Mouse (Mus musculus) stomach, embryonic 14.5 days (tissue): ENCODE measurements around the gene Rab27a. TPM values are rescaled to one million over a fixed set of nuclear protein-coding genes. Genes with fewer than 3 reads are reported as not detected.

ENCODE experiments used
- ATAC-seq: fragments of 200-750 bp; cut with Nextera tagmentation; 2 replicates; pipeline ENCODE4 v1.8.0; 2017; ENCODE audit warnings: low read depth, moderate TSS enrichment; ENCODE audit not compliant: insufficient number of reproducible peaks, insufficient read depth, low FRiP score
- H3K27ac ChIP-seq: fragments of 300-500 bp; sonication (generic); 2 replicates; pipeline ENCODE4 v1.5.1; 2014; ENCODE audit warnings: mild to moderate bottlenecking, low read length, moderate library complexity, mixed read lengths
- H3K27me3 ChIP-seq: fragments of 300-500 bp; sonication (generic); 2 replicates; pipeline ENCODE4 v1.6.1; 2014; ENCODE audit warnings: low read length, control low read depth, mixed read lengths; ENCODE audit not compliant: control insufficient read depth, insufficient read depth
- H3K36me3 ChIP-seq: fragments of 300-500 bp; sonication (generic); 2 replicates; pipeline ENCODE4 v1.6.1; 2014; ENCODE audit warnings: mild to moderate bottlenecking, control low read depth, low read length, moderate library complexity, mixed read lengths; ENCODE audit not compliant: control insufficient read depth, insufficient read depth
- H3K4me1 ChIP-seq: fragments of 300-500 bp; sonication (generic); 2 replicates; pipeline ENCODE4 v1.6.1; 2014; ENCODE audit warnings: low read length, control low read depth, mixed read lengths; ENCODE audit not compliant: control insufficient read depth, insufficient read depth
- H3K4me2 ChIP-seq: fragments of 300-500 bp; sonication (generic); replicated peaks from 2 replicates; pipeline ENCODE4 v1.6.1; 2014; ENCODE audit warnings: low read depth, low read length, control low read depth
- H3K4me3 ChIP-seq: fragments of 300-500 bp; sonication (generic); 2 replicates; pipeline ENCODE4 v1.5.1; 2014; ENCODE audit warnings: low read depth, low read length, control low read depth
- H3K9ac ChIP-seq: fragments of 300-500 bp; sonication (generic); replicated peaks from 2 replicates; pipeline ENCODE4 v1.6.1; 2014; ENCODE audit warnings: low read depth, mild to moderate bottlenecking, control low read depth, low read length, moderate library complexity, mixed read lengths
- H3K9me3 ChIP-seq: fragments of 300-500 bp; sonication (generic); 2 replicates; pipeline ENCODE4 v1.6.1; 2016; ENCODE audit warnings: low read depth, low read length, control low read depth; ENCODE audit not compliant: control insufficient read depth
- WGBS: fragments of 180-500 bp; shearing (Covaris S2); extraction: QIAGEN DNeasy Blood & Tissue Kit; methylation state at CpG from one replicate; pipeline ENCODE4 v1.1.7; 2014; 5-methylcytosine and 5-hydroxymethylcytosine counted together
- polyA plus RNA-seq: library from polyadenylated mRNA; unstranded; fragments of >200 nt; fragmentation: Nextera tagmentation; extraction: Ambion mirVana; gene quantifications from 2 replicates; pipeline ENCODE4 v1.2.1, GENCODE M21; 2014

Gene Rab27a
- polyA plus RNA-seq = 5.0 and 5.4 TPM in 2 replicates

- Histone ChIP-seq H3K4me1 (peaks cover 18% of the 10 kb centered on the region; the same call in 1 of the 2 replicates), H3K9me3 (no peaks in the 10 kb centered on the region), H3K27ac (peak within 1 kb of the TSS; percentile 44; the same call in 1 of the 2 replicates), H3K4me2 (peak within 1 kb of the TSS; percentile 89), H3K4me3 (peak within 1 kb of the TSS; percentile 47), H3K36me3 (no peaks in the 10 kb centered on the region), H3K27me3 (no peaks in the 10 kb centered on the region), H3K9ac (peak within 1 kb of the TSS; percentile 36; the same call in 1 of the 2 replicates)
- peak; percentile 67 for ATAC-seq
- WGBS = under 1% methylated on average over 41 of the region's 41 CpGs
Observed at GRCm38 (mm10) chr9:73044146-73045079, at the start of gene Rab27a. Gene Rab27a, plus strand, starts transcription at chr9:73044854.

DNA sequence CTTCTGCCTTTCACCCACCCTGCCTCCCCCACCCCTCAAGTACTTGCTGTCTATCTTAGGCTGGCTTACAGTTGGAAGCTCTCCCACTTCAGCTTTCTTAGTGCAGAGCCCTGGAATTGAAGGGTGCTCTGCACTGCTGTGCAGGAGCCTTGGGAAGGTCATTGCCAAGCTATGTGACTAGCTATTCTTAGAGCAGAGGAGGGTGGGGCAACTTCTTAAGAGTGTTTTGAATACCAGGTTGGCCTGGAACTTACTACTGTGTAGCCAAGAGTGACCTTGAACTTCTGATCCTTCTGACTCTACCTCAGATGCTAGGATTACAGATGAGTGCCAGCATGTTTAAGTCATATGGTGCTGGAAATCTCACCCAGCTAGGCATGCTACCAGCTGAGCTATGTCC, 48.5 kb upstream of the Rab27a start:
- Histone ChIP-seq H3K4me3 (no peak overlapping the region), H3K27ac (no peak overlapping the region), H3K4me1 (no peaks in the 10 kb centered on the region), H3K4me2 (no peak overlapping the region), H3K36me3 (no peaks in the 10 kb centered on the region), H3K9me3 (no peaks in the 10 kb centered on the region), H3K9ac (no peak overlapping the region), H3K27me3 (no peaks in the 10 kb centered on the region)
- no peak for ATAC-seq

DNA sequence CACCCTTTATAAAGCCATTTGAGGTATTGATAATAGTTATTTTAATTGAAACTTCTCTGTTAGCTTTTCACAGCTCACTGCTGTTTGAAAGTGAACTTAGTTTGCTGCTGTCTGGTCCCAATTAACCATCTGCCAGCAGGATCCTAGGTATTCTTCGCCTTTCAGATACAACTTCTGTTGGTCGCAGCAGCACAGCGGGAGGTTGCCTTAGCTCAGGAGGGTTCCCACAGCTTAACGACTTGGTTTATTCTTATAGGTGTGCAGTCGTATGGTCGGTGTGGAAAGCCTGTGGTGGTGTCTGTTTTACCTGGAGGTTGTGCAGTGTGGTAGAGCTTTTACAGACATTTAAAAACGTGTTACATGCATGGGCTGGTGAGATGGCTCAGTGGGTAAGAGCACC, 47.8 kb upstream of the Rab27a start:
- Histone ChIP-seq H3K36me3 (no peaks in the 10 kb centered on the region), H3K9ac (no peak overlapping the region), H3K9me3 (no peaks in the 10 kb centered on the region), H3K27me3 (no peaks in the 10 kb centered on the region), H3K27ac (no peak overlapping the region), H3K4me3 (no peak overlapping the region), H3K4me1 (no peaks in the 10 kb centered on the region), H3K4me2 (no peak overlapping the region)
- 70% methylated on average over 7 of the region's 7 CpGs for WGBS
- ATAC-seq = no peak

- no peak for ATAC-seq
- Histone ChIP-seq H3K4me1 (no peaks in the 10 kb centered on the region), H3K9me3 (no peaks in the 10 kb centered on the region), H3K4me2 (no peak overlapping the region), H3K27me3 (no peaks in the 10 kb centered on the region), H3K27ac (no peak overlapping the region), H3K9ac (no peak overlapping the region), H3K4me3 (no peak overlapping the region), H3K36me3 (no peaks in the 10 kb centered on the region)
- 82% methylated on average over 2 of the region's 2 CpGs for WGBS
Observed at GRCm38 (mm10) chr9:73000487-73000886, 44.2 kb upstream of the Rab27a start.

- peaks cover 3% of the 10 kb centered on the region; the same call in 1 of the 2 replicates for H3K36me3 ChIP-seq
- H3K4me2 ChIP-seq = no peak overlapping the region
- 86% methylated on average over 13 of the region's 13 CpGs for WGBS
- no peak overlapping the region for H3K4me3 ChIP-seq
- H3K27ac ChIP-seq = no peak overlapping the region
- no peaks in the 10 kb centered on the region for H3K4me1 ChIP-seq
- H3K27me3 ChIP-seq = no peaks in the 10 kb centered on the region
- H3K9ac ChIP-seq = no peak overlapping the region
- no peak for ATAC-seq
- no peaks in the 10 kb centered on the region for H3K9me3 ChIP-seq
Observed at GRCm38 (mm10) chr9:73001314-73002011, 43.2 kb upstream of the Rab27a start.

DNA sequence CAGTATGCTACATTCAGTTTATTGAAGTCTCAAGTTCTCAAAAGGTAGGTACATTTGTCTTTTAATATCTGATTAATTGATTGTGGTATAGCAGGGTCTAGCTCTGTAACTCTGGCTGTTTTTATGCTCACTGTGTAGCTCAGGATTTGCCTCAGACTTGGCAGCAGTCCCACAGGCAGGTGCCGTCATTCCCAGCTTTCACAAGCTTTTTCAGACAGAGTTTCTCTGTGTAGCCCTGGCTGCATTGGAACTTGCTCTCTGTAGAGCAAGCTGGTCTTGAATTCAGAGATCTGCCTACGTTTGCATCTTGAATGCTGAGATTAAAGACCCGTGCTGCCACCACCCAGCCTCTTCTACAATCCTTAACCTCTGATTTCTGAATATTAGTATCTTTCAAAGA, 42.5 kb upstream of the Rab27a start:
- no peak overlapping the region for H3K27ac ChIP-seq
- 73% methylated on average over 3 of the region's 3 CpGs for WGBS
- ATAC-seq = no peak
- H3K36me3 ChIP-seq = peaks cover 3% of the 10 kb centered on the region; the same call in 1 of the 2 replicates
- no peaks in the 10 kb centered on the region for H3K4me1 ChIP-seq
- no peak overlapping the region for H3K4me3 ChIP-seq
- H3K27me3 ChIP-seq = no peaks in the 10 kb centered on the region
- no peak overlapping the region for H3K9ac ChIP-seq
- no peaks in the 10 kb centered on the region for H3K9me3 ChIP-seq
- H3K4me2 ChIP-seq = no peak overlapping the region

DNA sequence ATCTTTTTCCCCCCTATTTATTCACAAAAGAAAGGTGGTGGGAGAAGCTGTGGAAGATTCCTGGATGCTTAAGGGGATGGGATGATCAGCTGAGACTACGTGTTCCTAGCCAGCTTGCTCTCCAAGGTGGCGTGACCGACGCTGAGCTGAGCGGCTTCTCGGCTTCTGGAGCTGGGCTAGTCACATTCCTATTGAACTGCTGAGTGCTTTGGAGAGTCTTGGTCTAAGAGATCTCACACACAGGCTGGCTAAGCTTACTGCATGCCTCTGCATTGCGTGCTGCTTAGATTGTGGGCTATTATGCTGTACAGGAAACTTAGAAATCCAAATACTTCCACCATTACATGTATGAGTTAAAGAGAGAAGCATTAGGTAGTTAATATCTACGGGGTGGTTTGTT, 40.6 kb upstream of the Rab27a start:
- Histone ChIP-seq H3K4me3 (no peak overlapping the region), H3K36me3 (peaks cover 3% of the 10 kb centered on the region; the same call in 1 of the 2 replicates), H3K4me2 (no peak overlapping the region), H3K9me3 (no peaks in the 10 kb centered on the region), H3K27ac (no peak overlapping the region), H3K4me1 (no peaks in the 10 kb centered on the region), H3K9ac (no peak overlapping the region), H3K27me3 (no peaks in the 10 kb centered on the region)
- no peak for ATAC-seq
- 83% methylated on average over 8 of the region's 8 CpGs for WGBS

DNA sequence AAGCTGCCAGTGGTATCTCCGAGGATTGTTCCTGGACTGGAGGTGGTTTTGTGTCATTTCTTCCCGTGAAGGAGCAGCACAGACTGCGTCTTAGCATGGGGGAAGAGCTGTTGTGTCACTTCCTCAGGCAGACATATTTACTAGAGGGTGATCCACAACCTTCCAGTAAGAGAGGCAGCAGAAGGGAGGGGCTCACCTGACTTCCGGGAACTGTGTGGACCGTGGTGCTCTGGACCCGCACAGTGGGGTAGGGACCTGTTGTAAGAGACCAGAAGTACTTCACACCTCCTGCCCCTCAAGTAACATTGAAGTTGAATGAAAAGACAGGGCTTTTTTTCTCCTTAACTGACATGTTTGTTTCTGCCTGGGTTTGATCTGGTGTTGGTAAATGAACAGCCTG, 39.5 kb upstream of the Rab27a start:
- Histone ChIP-seq H3K4me2 (no peak overlapping the region), H3K9me3 (no peaks in the 10 kb centered on the region), H3K36me3 (peaks cover 3% of the 10 kb centered on the region; the same call in 1 of the 2 replicates), H3K9ac (no peak overlapping the region), H3K27me3 (no peaks in the 10 kb centered on the region), H3K4me1 (no peaks in the 10 kb centered on the region), H3K4me3 (no peak overlapping the region), H3K27ac (no peak overlapping the region)
- WGBS = 86% methylated on average over 6 of the region's 6 CpGs
- ATAC-seq = no peak
